Mouse (Mus musculus): Measurements from ENCODE around the gene Ubac1. TPM values are rescaled to one million over a fixed set of nuclear protein-coding genes. Genes with fewer than 3 reads are reported as not detected.
A peak's percentile ranks its signal among the peaks of the same experiment; 100 is the strongest.

The Ubac1 gene
- 95.5 and 95.6 TPM in 2 replicates for polyA plus RNA-seq (2016; fragmentation: Nextera tagmentation; extraction: Ambion mirVana)

DNA sequence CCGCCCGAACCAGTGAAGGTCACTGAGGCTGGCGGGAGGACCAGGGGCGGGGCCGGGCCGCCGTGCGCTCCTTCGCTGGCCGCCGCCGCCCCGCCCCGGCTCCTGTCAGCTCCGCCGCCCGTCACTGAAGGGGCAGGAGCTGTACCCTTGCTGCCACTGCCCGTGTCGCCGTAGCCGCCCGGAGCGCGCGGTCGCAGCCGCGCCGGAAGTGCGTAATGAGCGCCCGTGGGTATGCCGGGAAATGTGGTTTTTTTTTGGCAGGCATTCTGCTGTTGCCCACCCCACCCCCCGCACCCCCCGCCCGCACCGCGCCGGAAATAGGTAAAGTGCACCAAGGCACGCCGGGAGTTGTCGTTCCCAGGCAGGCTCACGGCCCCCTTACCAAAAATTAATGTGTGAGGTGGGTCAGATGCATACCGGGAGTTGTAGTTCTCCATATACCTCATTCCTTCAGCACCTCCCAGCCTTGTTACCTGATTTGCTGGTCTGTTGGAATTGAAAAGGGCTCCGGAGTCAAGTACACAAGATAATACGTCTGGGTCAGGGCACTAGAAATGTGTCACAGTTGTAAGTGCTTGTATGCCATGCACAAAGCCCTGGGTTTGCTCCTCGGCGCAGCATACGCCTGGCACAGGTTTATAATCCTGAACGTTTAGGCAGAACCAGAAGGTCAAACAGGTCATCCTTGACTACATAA, at the start of gene Ubac1:
Gene Ubac1, minus strand, starts transcription at position 187 of the 697 bp plus-strand sequence.
- whole genome bisulfite sequencing: 7% methylated on average over 50 of the region's 50 CpGs
- H3K27ac ChIP-seq: peak within 1 kb of the TSS; percentile 86
- H3K36me3 ChIP-seq: no peaks in the 10 kb centered on the region
- peak; percentile 94 for DNase-seq (ENCODE audit: low spot score)
- peak within 1 kb of the TSS; percentile 94 for H3K4me3 ChIP-seq
- H3K27me3 ChIP-seq (ENCODE audit: low read depth, poor library complexity, severe bottlenecking): no peaks in the 10 kb centered on the region
- no peaks in the 10 kb centered on the region for H3K9me3 ChIP-seq (replicated peaks)
- H3K4me1 ChIP-seq: peaks cover 14% of the 10 kb centered on the region

DNA sequence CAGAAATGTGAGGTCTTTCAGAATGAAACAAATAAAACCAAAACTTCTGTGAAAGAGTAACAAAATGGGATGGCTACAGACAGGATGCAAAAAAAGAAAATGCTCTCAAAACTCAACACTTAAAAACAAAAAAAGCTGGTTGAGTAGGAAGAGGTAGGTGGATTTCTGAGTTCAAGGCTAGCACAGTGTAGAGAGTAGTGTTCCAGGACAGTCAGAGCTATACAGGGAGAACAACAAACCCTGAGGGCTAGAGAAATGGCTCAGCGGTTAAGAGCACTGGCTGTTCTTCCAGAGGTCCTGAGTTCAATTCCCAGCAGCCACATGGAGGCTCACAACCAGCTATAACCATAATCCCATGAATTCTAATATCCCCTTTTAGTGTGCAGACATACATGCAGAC, 47.0 kb upstream of the Ubac1 start:
- Histone ChIP-seq H3K27me3 (ENCODE audit: low read depth, poor library complexity, severe bottlenecking) (no peaks in the 10 kb centered on the region), H3K4me1 (peaks cover 2% of the 10 kb centered on the region; the same call in 1 of the 2 replicates), H3K4me3 (no peak overlapping the region), H3K36me3 (no peaks in the 10 kb centered on the region), H3K27ac (no peak overlapping the region), H3K9me3 (replicated peaks) (no peaks in the 10 kb centered on the region)
- 92% methylated on average over 1 of the region's 1 CpGs for WGBS
- no peak for DNase-seq (ENCODE audit: low spot score)

DNA sequence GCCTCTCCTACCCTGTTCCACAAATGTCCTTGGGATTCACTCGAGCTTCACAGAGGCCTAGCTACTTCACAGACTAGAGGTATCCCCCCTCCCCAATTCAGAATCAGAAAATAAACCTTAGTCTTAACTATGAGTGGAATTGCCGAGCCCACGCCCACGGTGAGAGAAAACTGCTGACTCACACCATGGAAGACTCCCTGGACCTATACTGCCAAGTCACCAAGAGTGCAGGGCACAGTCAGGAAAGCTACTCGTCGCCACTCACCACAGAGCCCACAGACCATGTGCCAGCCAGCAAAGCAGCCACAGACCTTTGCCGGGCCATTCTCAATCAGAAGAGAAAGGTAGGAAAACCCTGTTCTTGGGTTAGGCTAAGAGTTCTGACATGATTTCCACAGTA, 46.6 kb upstream of the Ubac1 start:
- no peak overlapping the region for H3K27ac ChIP-seq
- no peaks in the 10 kb centered on the region for H3K36me3 ChIP-seq
- no peaks in the 10 kb centered on the region for H3K27me3 ChIP-seq (ENCODE audit: low read depth, poor library complexity, severe bottlenecking)
- no peaks in the 10 kb centered on the region for H3K9me3 ChIP-seq (replicated peaks)
- no peak for DNase-seq (ENCODE audit: low spot score)
- peaks cover 2% of the 10 kb centered on the region; the same call in 1 of the 2 replicates for H3K4me1 ChIP-seq
- H3K4me3 ChIP-seq: no peak overlapping the region
- 83% methylated on average over 7 of the region's 7 CpGs for WGBS

DNA sequence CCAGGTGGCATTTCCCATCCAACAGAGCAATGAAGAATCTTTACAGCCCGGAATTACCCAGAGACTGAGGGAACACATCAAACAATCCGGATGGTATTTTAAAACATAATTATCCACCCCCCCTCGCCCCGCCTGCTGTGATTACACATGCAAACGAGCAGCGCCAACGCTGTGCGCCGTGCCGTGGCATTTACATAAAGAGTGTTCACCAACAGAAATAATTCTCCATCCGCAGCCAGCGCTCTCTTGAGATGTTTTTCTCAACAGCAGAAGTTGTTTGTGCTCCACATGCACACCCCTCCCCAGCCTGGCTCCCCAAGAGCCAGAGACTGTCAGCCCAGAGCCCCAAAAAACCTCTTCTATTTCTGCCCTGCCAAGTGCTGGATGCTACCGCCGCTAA, 45.0 kb upstream of the Ubac1 start:
- 59% methylated on average over 14 of the region's 14 CpGs for WGBS
- no peak overlapping the region for H3K4me3 ChIP-seq
- H3K27ac ChIP-seq: no peak overlapping the region
- H3K9me3 ChIP-seq (replicated peaks): no peaks in the 10 kb centered on the region
- H3K36me3 ChIP-seq: no peaks in the 10 kb centered on the region
- no peaks in the 10 kb centered on the region for H3K27me3 ChIP-seq (ENCODE audit: low read depth, poor library complexity, severe bottlenecking)
- H3K4me1 ChIP-seq: peaks cover 11% of the 10 kb centered on the region
- DNase-seq (ENCODE audit: low spot score): no peak

DNA sequence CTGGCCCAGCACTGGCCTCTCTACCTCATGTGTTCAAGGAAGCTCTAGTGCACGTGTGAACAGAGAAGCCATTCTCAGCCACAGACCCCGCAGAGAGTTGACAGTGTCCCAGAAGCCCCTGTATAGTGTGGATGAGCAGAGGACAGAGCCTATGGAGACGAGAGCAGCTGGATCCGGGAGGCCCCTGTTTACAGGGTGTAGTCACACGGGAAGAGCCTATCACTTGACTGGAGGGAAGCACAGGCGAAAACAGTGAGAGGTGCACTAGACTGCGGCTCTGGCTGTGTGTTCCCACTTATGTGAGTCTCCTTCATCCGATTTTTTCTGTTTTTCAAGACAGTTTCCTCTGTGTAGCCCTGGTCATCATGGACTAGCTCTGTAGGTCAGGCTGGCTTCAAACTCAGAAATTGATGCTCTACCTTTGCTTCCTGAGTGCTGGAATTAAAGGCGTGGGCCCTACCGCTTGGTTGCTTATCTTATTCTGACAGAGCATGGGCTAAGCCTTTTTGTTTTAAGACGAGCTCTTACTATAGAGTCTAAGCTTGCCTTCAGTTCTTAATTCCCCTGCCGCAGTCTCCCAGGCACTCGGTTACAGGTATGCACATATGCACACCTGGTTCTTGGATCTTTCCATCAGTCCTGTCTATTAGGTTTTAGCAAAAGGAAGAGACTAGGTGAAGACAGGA, 41.3 kb upstream of the Ubac1 start:
- no peak overlapping the region for H3K27ac ChIP-seq
- no peaks in the 10 kb centered on the region for H3K27me3 ChIP-seq (ENCODE audit: low read depth, poor library complexity, severe bottlenecking)
- H3K9me3 ChIP-seq (replicated peaks): no peaks in the 10 kb centered on the region
- no peak for DNase-seq (ENCODE audit: low spot score)
- H3K36me3 ChIP-seq: no peaks in the 10 kb centered on the region
- WGBS: 80% methylated on average over 13 of the region's 13 CpGs
- H3K4me1 ChIP-seq: peaks cover 13% of the 10 kb centered on the region
- no peak overlapping the region for H3K4me3 ChIP-seq

DNA sequence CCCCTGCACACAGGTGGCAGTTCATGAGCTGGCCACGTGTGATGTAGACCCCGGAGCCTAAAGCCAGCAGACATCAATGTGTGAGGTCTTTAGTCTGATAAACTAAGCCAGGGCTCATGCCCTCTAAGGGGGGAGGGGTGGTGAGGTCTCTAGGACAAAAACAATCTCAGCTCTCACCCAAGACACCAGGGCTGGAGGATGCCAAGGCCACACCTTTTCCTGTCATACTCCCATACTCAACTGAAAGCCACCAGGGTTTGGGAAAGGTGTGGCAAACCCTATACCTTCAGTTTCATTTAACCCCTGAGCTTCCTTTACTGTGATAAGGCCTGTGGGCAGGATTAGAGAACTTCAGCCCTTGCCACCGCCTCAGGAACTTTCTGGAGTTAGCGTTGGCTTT, 40.7 kb upstream of the Ubac1 start:
- H3K4me1 ChIP-seq: peaks cover 15% of the 10 kb centered on the region
- H3K27ac ChIP-seq: no peak overlapping the region
- no peak overlapping the region for H3K4me3 ChIP-seq
- no peaks in the 10 kb centered on the region for H3K27me3 ChIP-seq (ENCODE audit: low read depth, poor library complexity, severe bottlenecking)
- no peaks in the 10 kb centered on the region for H3K36me3 ChIP-seq
- no peaks in the 10 kb centered on the region for H3K9me3 ChIP-seq (replicated peaks)
- 78% methylated on average over 4 of the region's 4 CpGs for WGBS
- DNase-seq (ENCODE audit: low spot score): no peak

DNA sequence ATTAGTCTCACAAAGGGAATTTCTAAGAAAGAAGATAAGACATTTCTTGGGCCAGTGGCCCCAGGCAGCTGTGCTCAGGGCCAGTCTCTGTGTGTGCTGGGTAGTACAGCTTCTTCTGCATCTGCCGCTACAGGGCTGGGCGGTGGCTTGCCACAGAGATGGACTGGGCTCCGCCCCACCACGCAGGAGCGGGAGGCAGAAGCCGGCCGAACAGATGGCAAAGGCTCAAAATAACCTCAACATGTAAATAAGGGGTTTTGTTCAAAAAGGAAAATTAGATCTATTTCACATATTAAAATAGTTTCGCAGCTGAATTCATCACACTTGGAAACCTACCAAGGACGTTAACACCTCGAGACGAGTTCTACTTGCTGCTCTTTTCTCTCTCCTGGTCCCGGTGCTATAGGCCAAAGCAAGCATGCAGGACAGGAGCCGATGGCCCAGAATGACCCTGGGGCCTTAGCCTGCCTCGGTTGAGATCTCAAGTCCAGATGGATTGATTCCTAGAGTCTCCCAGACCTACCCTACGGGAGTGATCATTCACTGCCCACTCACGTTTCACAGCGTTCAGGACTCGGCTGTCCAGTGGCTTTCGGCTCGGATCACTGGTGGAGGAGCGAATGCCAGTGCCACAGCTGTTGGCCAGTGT, 39.6 kb upstream of the Ubac1 start:
- Histone ChIP-seq H3K4me1 (peaks cover 15% of the 10 kb centered on the region), H3K36me3 (no peaks in the 10 kb centered on the region), H3K27me3 (ENCODE audit: low read depth, poor library complexity, severe bottlenecking) (no peaks in the 10 kb centered on the region), H3K27ac (no peak overlapping the region), H3K4me3 (no peak overlapping the region), H3K9me3 (replicated peaks) (no peaks in the 10 kb centered on the region)
- no peak for DNase-seq (ENCODE audit: low spot score)
- WGBS: 78% methylated on average over 21 of the region's 21 CpGs

DNA sequence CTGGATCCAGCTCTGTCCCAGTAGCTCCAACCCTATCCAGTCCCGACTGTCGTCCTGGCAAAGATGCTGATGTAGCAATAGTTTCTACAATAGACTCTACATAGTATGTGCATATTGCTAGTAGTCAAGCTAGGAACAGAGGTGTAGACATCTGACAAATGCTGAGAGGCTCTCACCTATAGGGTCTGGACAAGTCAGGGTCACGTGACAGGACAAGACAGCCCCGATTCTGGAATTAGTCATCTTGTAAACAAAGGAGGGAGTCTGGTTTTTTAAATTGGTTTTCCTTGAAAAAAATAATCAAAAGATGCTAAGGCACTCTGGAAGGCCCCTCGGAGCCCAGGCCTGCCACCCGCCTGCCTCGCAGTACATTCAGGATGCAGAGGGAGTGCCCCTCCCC, 35.5 kb upstream of the Ubac1 start:
- WGBS: 83% methylated on average over 7 of the region's 7 CpGs
- peaks cover 21% of the 10 kb centered on the region for H3K4me1 ChIP-seq
- H3K9me3 ChIP-seq (replicated peaks): no peaks in the 10 kb centered on the region
- H3K27me3 ChIP-seq (ENCODE audit: low read depth, poor library complexity, severe bottlenecking): no peaks in the 10 kb centered on the region
- DNase-seq (ENCODE audit: low spot score): no peak
- no peak overlapping the region for H3K4me3 ChIP-seq
- no peak overlapping the region for H3K27ac ChIP-seq
- H3K36me3 ChIP-seq: no peaks in the 10 kb centered on the region

DNA sequence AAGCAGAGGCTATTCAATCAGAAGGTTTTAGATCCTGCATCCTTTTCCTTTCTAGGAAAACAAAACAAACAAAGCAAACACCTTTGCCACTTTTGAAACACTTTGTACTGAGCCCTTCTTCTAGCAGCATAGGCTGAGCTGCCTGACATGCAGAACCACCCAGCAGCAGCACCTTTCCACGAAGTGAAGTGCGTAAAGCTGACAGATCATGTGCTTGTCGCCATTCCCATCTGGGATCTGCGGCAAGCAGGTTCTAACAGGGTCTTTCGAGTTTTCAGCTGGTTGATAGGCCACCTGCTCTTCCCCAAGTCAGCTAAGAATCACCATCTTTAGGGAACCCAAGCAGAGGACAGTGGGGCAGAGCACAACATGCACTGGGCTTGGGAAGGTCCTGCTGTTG, 34.7 kb upstream of the Ubac1 start:
- Histone ChIP-seq H3K4me1 (peaks cover 19% of the 10 kb centered on the region), H3K4me3 (no peak overlapping the region), H3K9me3 (replicated peaks) (no peaks in the 10 kb centered on the region), H3K27me3 (ENCODE audit: low read depth, poor library complexity, severe bottlenecking) (no peaks in the 10 kb centered on the region), H3K36me3 (no peaks in the 10 kb centered on the region), H3K27ac (no peak overlapping the region)
- DNase-seq (ENCODE audit: low spot score): no peak
- 72% methylated on average over 5 of the region's 5 CpGs for WGBS

DNA sequence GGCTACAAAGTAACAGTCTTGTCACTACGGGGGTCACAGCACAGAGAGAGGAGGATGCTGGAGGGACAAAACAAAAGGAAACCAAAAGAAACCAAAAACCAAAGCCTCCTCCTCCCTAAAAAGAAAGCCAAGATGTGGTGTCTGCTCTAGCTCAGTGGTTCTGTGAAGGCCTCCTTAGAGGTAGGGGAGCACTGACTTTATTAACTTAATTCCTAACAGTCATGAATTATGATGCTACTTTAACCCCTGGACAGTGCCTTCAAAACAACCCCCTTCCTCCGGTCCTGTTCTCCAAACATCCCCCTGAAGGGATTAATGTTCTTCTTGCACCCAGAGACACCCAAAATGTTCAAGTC, 34.2 kb upstream of the Ubac1 start:
- H3K4me3 ChIP-seq: no peak overlapping the region
- 51% methylated on average over 2 of the region's 2 CpGs for WGBS
- H3K27me3 ChIP-seq (ENCODE audit: low read depth, poor library complexity, severe bottlenecking): no peaks in the 10 kb centered on the region
- DNase-seq (ENCODE audit: low spot score): no peak
- H3K4me1 ChIP-seq: peaks cover 19% of the 10 kb centered on the region
- no peak overlapping the region for H3K27ac ChIP-seq
- no peaks in the 10 kb centered on the region for H3K9me3 ChIP-seq (replicated peaks)
- H3K36me3 ChIP-seq: no peaks in the 10 kb centered on the region

DNA sequence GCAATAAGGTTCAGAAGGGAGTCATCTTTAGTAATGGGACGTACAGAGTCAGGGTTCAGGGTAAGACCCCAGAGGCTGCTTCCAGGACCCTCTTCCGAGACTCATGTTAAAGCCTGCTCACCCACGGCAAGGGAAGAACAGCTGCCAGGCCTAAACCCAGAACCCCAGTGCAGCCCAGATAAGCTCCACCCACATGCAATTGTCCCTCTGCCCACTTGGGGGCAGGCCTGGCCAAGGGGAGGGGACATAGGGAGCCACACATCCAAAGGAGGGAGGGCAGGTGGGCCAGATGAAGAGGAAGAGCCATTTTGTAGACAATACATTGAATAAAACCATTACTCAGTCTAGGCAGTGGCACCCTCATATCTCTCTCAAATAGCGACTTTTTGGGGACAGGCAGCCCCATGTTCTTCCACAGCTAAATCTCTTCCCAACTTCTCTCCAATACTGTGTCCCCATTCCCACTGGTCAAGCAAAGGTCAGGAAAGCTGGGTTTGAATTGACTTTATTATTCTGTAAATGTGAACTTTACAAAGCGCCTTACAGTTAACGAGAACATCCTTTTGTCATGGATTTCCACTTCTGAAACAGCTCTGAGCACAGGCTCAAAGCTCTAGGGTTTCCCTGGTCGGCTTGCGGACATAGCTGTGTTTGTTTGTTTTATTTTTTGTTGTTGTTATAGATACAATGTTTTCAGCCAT, 33.6 kb upstream of the Ubac1 start:
- H3K27ac ChIP-seq: no peak overlapping the region
- peaks cover 19% of the 10 kb centered on the region for H3K4me1 ChIP-seq
- H3K9me3 ChIP-seq (replicated peaks): no peaks in the 10 kb centered on the region
- 50% methylated on average over 8 of the region's 8 CpGs for WGBS
- no peaks in the 10 kb centered on the region for H3K27me3 ChIP-seq (ENCODE audit: low read depth, poor library complexity, severe bottlenecking)
- no peak overlapping the region for H3K4me3 ChIP-seq
- H3K36me3 ChIP-seq: no peaks in the 10 kb centered on the region
- DNase-seq (ENCODE audit: low spot score): peak; percentile 73

DNA sequence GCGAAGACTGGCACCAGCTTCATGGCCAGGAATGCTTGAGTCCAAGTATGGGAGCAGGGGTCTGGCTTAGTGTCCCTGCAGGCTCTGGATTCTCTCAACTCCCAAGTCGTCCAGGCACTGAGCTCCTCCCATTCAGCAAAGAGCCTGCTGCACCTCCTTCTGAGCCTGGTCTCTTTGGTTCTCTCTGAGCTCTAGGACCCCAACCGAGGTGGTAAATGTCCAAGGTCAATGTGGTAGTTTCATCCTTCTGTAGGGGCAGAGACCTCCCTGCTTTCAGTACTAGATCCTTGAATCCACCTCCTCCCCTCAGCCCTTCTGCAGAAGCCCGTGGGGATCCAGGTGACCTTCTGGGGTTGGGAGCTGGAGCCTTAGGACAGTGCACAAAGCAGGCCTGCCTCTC, 31.3 kb upstream of the Ubac1 start:
- H3K27me3 ChIP-seq (ENCODE audit: low read depth, poor library complexity, severe bottlenecking): 0 out of 2 replicates have a peak, but pooled peaks cover 4% of the 10 kb centered on the region
- peaks cover 15% of the 10 kb centered on the region for H3K4me1 ChIP-seq
- no peak overlapping the region for H3K4me3 ChIP-seq
- no peaks in the 10 kb centered on the region for H3K36me3 ChIP-seq
- 0 out of 2 replicates have a peak overlapping the region, but pooled peaks have one; percentile 48 for H3K27ac ChIP-seq
- WGBS: 44% methylated on average over 4 of the region's 4 CpGs
- no peak for DNase-seq (ENCODE audit: low spot score)
- H3K9me3 ChIP-seq (replicated peaks): no peaks in the 10 kb centered on the region

DNA sequence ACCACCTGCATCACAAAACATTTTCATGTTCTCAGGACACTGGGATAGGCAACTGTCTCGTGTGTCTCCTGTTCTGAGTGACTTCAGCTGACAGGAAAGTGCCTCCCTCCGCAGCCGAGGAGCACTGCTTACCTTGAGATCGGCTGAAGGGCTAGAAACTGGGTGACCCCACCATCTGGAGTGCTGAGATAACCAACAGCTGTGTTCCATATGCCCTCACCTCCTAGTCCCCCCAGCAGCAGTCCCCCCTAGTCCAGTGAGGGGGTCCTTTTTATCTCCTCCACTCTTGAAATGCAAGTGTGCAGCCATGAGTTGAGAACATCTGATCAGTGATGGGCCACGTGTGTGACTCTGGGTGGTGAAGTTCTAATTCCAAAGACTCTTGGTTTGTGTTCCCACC, 27.3 kb upstream of the Ubac1 start:
- peaks cover 13% of the 10 kb centered on the region for H3K4me1 ChIP-seq
- WGBS: 69% methylated on average over 5 of the region's 5 CpGs
- no peaks in the 10 kb centered on the region for H3K9me3 ChIP-seq (replicated peaks)
- H3K27ac ChIP-seq: no peak overlapping the region
- H3K4me3 ChIP-seq: no peak overlapping the region
- DNase-seq (ENCODE audit: low spot score): no peak
- no peaks in the 10 kb centered on the region for H3K36me3 ChIP-seq
- 0 out of 2 replicates have a peak, but pooled peaks cover 4% of the 10 kb centered on the region for H3K27me3 ChIP-seq (ENCODE audit: low read depth, poor library complexity, severe bottlenecking)
